Mouse (Mus musculus) forebrain, embryonic 11.5 days (tissue): ENCODE data around the gene Sytl2. TPM values are rescaled to one million over a fixed set of nuclear protein-coding genes. Genes with fewer than 3 reads are reported as not detected.

Source experiments
- ATAC-seq: fragments of 200-750 bp; cut with Nextera tagmentation; replicated peaks from 2 replicates; pipeline ENCODE4 v1.8.0; 2017; ENCODE audit warnings: moderate TSS enrichment; ENCODE audit not compliant: low FRiP score
- DNase-seq: peaks from one replicate; pipeline ENCODE4 v3.0.0-alpha.2; 2017; ENCODE audit warnings: low spot score
- H3K27ac ChIP-seq: fragments of 300-500 bp; sonication (generic); 2 replicates; pipeline ENCODE4 v1.5.1; 2014; ENCODE audit warnings: low read depth, low read length
- H3K27me3 ChIP-seq: fragments of 300-500 bp; sonication (generic); 2 replicates; pipeline ENCODE4 v1.6.1; 2014; ENCODE audit warnings: mild to moderate bottlenecking, low read length, mixed read lengths; ENCODE audit not compliant: control insufficient read depth, insufficient read depth
- H3K36me3 ChIP-seq: fragments of 300-500 bp; sonication (generic); 2 replicates; pipeline ENCODE4 v1.6.1; 2014; ENCODE audit warnings: mild to moderate bottlenecking, low read length, moderate library complexity, mixed read lengths; ENCODE audit not compliant: control insufficient read depth, insufficient read depth
- H3K4me1 ChIP-seq: fragments of 300-500 bp; sonication (generic); replicated peaks from 2 replicates; pipeline ENCODE4 v1.6.1; 2014; ENCODE audit warnings: low read length, mixed read lengths; ENCODE audit not compliant: control insufficient read depth, insufficient read depth
- H3K4me2 ChIP-seq: fragments of 300-500 bp; sonication (generic); 2 replicates; pipeline ENCODE4 v1.6.1; 2014; ENCODE audit warnings: low read depth, mild to moderate bottlenecking, low read length, moderate library complexity, mixed read lengths; ENCODE audit not compliant: severe bottlenecking
- H3K4me3 ChIP-seq: fragments of 300-500 bp; sonication (generic); 2 replicates; pipeline ENCODE4 v1.5.1; 2014; ENCODE audit warnings: low read depth, low read length
- H3K9ac ChIP-seq: fragments of 300-500 bp; sonication (generic); 2 replicates; pipeline ENCODE4 v1.6.1; 2014; ENCODE audit warnings: low read length
- H3K9me3 ChIP-seq: fragments of 300-500 bp; sonication (generic); 2 replicates; pipeline ENCODE4 v1.6.1; 2016; ENCODE audit warnings: low read length, mixed read lengths; ENCODE audit not compliant: control insufficient read depth
- WGBS: fragments of 180-500 bp; shearing (Covaris S2); extraction: QIAGEN DNeasy Blood & Tissue Kit; methylation state at CpG from one replicate; pipeline ENCODE4 v1.1.7; 2014; 5-methylcytosine and 5-hydroxymethylcytosine counted together
- polyA plus RNA-seq: library from polyadenylated mRNA; unstranded; fragments of >200 nt; fragmentation: Nextera tagmentation; extraction: Ambion mirVana; gene quantifications from 2 replicates; pipeline ENCODE4 v1.2.1, GENCODE M21; 2014

The Sytl2 gene
- polyA plus RNA-seq, result 0.75 and 1.5 TPM in 2 replicates

- 1% methylated on average over 43 of the region's 43 CpGs for whole genome bisulfite sequencing
- no peak within 1 kb of the TSS for H3K27ac ChIP-seq
- H3K4me2 ChIP-seq, result peak within 1 kb of the TSS; percentile 96
- DNase-seq (peak; percentile 78), ATAC-seq (peak; percentile 80)
- peaks cover 13% of the 10 kb centered on the region for H3K27me3 ChIP-seq
- H3K4me3 ChIP-seq, result peak within 1 kb of the TSS; percentile 54
- peak within 1 kb of the TSS; percentile 62 for H3K9ac ChIP-seq
- H3K9me3 ChIP-seq, result no peaks in the 10 kb centered on the region
- no peaks in the 10 kb centered on the region for H3K36me3 ChIP-seq
- peaks cover 5% of the 10 kb centered on the region; the same call in 1 of the 2 replicates for H3K4me1 ChIP-seq
These were observed at the start of gene Sytl2 for GRCm38 (mm10) chr7:90301942-90302646. Sytl2 (plus strand) TSS chr7:90302252.

GRCm38 (mm10) chr7:90252946-90253345 is 49.1 kb upstream of the Sytl2 start:
- no peaks in the 10 kb centered on the region for H3K9me3 ChIP-seq
- WGBS, result 72% methylated on average over 5 of the region's 5 CpGs
- H3K36me3 ChIP-seq, result no peaks in the 10 kb centered on the region
- no peak overlapping the region for H3K4me3 ChIP-seq
- no peak overlapping the region for H3K9ac ChIP-seq
- H3K27me3 ChIP-seq, result no peaks in the 10 kb centered on the region
- ATAC-seq (no peak), DNase-seq (no peak)
- no peaks in the 10 kb centered on the region for H3K4me1 ChIP-seq
- no peak overlapping the region for H3K4me2 ChIP-seq
- no peak overlapping the region for H3K27ac ChIP-seq

GRCm38 (mm10) chr7:90258701-90259100 is 43.4 kb upstream of the Sytl2 start:
- no peaks in the 10 kb centered on the region for H3K36me3 ChIP-seq
- no peak overlapping the region for H3K4me2 ChIP-seq
- no peak for DNase-seq
- H3K9me3 ChIP-seq, result no peaks in the 10 kb centered on the region
- 88% methylated on average over 2 of the region's 2 CpGs for WGBS
- ATAC-seq, result no peak
- no peak overlapping the region for H3K9ac ChIP-seq
- no peak overlapping the region for H3K27ac ChIP-seq
- no peak overlapping the region for H3K4me3 ChIP-seq
- no peaks in the 10 kb centered on the region for H3K27me3 ChIP-seq
- peaks cover 5% of the 10 kb centered on the region; the same call in 1 of the 2 replicates for H3K4me1 ChIP-seq

GRCm38 (mm10) chr7:90259899-90260298 is 42.2 kb upstream of the Sytl2 start:
- no peak for ATAC-seq
- 93% methylated on average over 2 of the region's 2 CpGs for WGBS
- no peak for DNase-seq

GRCm38 (mm10) chr7:90261902-90262599 is 40.0 kb upstream of the Sytl2 start:
- DNase-seq, result no peak
- H3K27me3 ChIP-seq, result no peaks in the 10 kb centered on the region
- no peaks in the 10 kb centered on the region for H3K36me3 ChIP-seq
- H3K4me3 ChIP-seq, result no peak overlapping the region
- peak; percentile 56; the same call in 1 of the 2 replicates for ATAC-seq
- 22% methylated on average over 7 of the region's 7 CpGs for WGBS
- H3K27ac ChIP-seq, result no peak overlapping the region
- 0 out of 2 replicates have a peak overlapping the region, but pooled peaks have one; percentile 1 for H3K4me2 ChIP-seq
- H3K9ac ChIP-seq, result no peak overlapping the region
- H3K4me1 ChIP-seq, result peaks cover 5% of the 10 kb centered on the region; the same call in 1 of the 2 replicates
- H3K9me3 ChIP-seq, result no peaks in the 10 kb centered on the region

More at GRCm38 (mm10) chr7:90259899-90260298, 42.2 kb upstream of the Sytl2 start:
- H3K9ac ChIP-seq, result no peak overlapping the region
- no peaks in the 10 kb centered on the region for H3K36me3 ChIP-seq
- H3K9me3 ChIP-seq, result no peaks in the 10 kb centered on the region
- H3K4me3 ChIP-seq, result no peak overlapping the region
- no peak overlapping the region for H3K4me2 ChIP-seq
- no peaks in the 10 kb centered on the region for H3K27me3 ChIP-seq
- peaks cover 5% of the 10 kb centered on the region; the same call in 1 of the 2 replicates for H3K4me1 ChIP-seq
- H3K27ac ChIP-seq, result no peak overlapping the region

- Histone ChIP-seq H3K27ac (no peak within 1 kb of the TSS), H3K4me3 (peak within 1 kb of the TSS; percentile 9; the same call in 1 of the 2 replicates), H3K9ac (peak within 1 kb of the TSS; percentile 14; the same call in 1 of the 2 replicates), H3K27me3 (no peaks in the 10 kb centered on the region), H3K9me3 (no peaks in the 10 kb centered on the region), H3K4me2 (peak within 1 kb of the TSS; percentile 43), H3K36me3 (no peaks in the 10 kb centered on the region), H3K4me1 (peaks cover 5% of the 10 kb centered on the region; the same call in 1 of the 2 replicates)
- WGBS, result 5% methylated on average over 28 of the region's 28 CpGs
- DNase-seq (peak; percentile 88), ATAC-seq (peak; percentile 91)
These were observed 36.6 kb upstream of the Sytl2 start, which contains the start of gene Ccdc83 for GRCm38 (mm10) chr7:90265289-90265970. Ccdc83 (minus strand) TSS chr7:90265777.

GRCm38 (mm10) chr7:90270141-90270540 is 31.9 kb upstream of the Sytl2 start:
- WGBS, result 84% methylated on average over 3 of the region's 3 CpGs
- Histone ChIP-seq H3K9ac (no peak overlapping the region), H3K4me2 (no peak overlapping the region), H3K4me1 (no peaks in the 10 kb centered on the region), H3K27me3 (no peaks in the 10 kb centered on the region), H3K4me3 (no peak overlapping the region), H3K36me3 (no peaks in the 10 kb centered on the region), H3K27ac (no peak overlapping the region), H3K9me3 (no peaks in the 10 kb centered on the region)
- DNase-seq, result no peak
- ATAC-seq, result no peak

GRCm38 (mm10) chr7:90274561-90275100 is 27.4 kb upstream of the Sytl2 start:
- Histone ChIP-seq H3K27me3 (no peaks in the 10 kb centered on the region), H3K27ac (no peak overlapping the region), H3K4me3 (no peak overlapping the region), H3K4me2 (no peak overlapping the region), H3K9ac (no peak overlapping the region), H3K9me3 (no peaks in the 10 kb centered on the region), H3K4me1 (no peaks in the 10 kb centered on the region), H3K36me3 (no peaks in the 10 kb centered on the region)
- WGBS, result 64% methylated on average over 11 of the region's 11 CpGs
- no peak for DNase-seq
- ATAC-seq, result no peak
